Mouse (Mus musculus) spleen, embryonic (tissue): ENCODE measurements around the gene Mtnr1b.

ENCODE experiments used
- CTCF ChIA-PET: fragments of 350-600 bp; sonication (Branson Sonifier 250); formaldehyde crosslinking; loops from one replicate; lab custom pipeline; 2022; lab: Charles Lee

The Mtnr1b gene

DNA sequence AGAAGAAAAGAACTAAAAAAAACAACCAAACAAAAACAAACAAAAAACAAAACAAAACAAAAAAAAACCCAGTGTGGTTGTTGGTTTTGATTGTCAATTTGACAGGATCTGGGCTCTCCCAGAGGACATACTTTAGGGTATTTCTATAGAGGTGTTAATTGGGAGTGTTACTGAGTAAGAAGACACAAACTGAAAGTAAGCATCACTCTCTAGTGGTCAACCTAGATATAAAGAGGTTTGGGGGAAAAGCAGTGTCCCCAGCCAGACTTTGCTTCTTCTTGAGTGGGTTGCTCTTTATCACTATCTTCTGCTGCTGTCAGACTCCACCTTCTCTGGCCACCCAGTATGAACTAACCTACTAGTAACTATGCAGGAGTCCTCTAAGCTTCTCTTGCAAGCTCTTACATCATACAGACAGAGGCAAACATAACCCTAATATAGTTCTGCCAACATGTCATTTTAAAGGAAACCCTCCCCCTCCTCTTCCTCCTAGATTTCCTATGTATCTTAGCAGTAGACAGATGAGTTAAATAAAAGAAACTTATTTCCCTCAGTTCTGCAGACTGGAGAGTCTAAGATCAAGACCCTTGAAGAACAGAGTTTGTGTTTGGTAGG lies 71.8 kb downstream of the Mtnr1b start:
- CTCF ChIA-PET = no interaction called here

DNA sequence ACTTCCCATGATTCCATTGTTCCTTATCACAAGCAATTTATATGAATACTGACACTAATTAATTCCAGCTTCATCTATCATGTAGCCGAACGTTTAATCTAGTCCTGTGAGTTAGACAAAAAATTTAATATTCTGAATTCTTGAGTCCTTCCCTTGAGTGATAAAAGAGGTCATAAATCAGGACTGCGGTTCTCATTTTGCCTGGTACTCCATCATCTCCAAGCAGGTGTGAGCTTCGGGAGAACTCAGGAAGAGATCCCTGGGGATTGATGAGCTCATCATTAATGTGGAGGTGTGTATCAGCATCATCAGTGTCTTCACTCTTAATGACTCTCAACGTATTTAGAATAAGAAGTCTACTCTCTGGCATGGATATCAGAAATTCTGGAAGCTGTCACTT lies 74.0 kb downstream of the Mtnr1b start:
- CTCF ChIA-PET = no interaction called here

DNA sequence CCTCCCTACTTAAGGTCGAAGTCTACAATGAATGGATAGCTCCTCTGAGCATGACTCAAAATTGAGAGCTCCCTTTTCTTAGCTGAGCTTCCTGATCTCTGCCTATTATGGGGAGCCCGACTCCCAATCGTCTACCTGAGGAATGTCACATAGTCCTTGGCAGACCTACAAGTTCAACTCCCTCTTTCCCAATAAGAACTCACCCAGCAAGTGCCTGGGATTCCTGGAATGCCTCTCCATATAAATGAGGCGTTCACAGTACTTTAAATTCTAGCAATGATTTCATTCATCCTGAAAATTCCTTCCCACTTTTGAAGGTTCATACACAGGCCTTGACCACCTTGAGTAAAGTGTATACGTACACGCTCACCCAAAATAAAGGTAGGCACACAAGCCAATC lies 79.9 kb downstream of the Mtnr1b start:
- CTCF ChIA-PET = no interaction called here

DNA sequence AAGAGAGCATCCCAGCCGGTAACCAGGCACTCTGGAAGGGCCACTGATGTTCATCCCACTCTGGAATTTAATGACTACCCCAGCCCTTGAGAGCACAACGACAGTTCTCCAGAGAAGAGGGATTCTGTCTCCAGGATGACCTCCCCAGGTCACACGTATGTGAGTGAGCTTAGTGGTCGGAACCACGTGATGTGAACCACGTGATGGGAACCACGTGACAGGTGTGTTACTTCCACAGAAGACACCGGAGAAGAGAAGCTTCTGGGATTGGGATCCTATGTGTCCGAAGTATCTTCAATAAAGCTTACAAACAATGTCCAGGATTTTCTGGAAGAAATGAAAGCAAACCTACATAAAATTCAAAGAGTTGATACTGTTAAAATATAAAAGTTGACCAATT lies 82.3 kb downstream of the Mtnr1b start:
- CTCF ChIA-PET = no interaction called here

DNA sequence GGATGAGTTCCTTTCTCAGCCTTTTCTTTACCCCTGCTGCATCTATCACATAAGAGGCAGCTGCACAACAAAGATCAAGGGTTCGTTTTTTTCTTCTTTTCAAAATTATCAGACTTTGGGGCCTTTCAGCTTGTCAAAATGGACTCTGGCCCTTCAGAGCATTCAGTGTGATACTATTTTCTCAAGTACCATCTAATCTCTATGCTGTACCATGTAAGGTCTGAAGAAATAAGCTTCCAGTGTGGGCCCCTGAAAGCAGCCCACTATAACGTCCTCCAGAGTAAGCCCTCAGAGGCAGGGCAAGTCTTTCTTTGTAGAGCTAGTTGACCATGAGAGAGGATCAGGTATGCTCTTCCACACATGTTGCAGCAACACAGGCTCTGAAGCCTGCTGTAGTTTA lies 87.7 kb downstream of the Mtnr1b start:
- CTCF ChIA-PET = no interaction called here

DNA sequence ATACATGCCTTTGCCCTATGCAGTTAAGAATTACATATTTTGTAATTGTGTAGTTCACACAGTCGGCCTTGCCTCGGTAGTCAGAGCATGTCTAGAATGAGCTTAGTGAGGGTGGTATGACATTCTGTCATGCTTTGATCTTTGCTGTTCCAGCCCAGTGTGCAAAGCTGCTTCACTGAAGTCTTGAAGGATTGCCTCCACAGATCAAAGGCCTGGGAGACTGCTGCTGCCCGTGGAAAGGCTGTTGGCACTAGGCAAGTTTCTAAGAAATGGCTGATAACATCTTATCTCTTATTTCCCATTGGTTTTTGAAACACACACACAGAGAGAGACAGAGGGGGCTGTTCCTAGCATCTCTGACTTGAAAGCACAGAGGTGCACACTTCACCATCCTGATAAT lies 88.2 kb downstream of the Mtnr1b start:
- CTCF ChIA-PET = no interaction called here

DNA sequence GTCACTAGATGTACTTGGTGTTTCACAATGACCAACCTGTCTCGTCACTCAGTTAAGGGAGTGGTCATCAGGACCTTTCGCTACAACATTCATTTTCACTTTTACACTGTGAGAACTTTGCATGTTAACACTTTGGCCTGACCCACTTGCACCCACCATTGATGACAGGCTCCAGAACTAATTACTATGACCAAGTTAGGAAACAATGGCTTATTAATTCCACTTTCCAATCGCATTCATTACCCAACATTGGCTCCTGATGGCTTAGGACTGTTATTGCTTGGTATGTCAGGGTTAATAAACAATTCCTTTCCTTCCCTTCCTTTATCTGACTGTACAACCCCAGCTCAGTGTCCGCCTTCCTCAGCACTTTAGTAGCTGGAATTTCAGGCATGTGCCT lies 92.4 kb downstream of the Mtnr1b start:
- CTCF ChIA-PET = no interaction called here

DNA sequence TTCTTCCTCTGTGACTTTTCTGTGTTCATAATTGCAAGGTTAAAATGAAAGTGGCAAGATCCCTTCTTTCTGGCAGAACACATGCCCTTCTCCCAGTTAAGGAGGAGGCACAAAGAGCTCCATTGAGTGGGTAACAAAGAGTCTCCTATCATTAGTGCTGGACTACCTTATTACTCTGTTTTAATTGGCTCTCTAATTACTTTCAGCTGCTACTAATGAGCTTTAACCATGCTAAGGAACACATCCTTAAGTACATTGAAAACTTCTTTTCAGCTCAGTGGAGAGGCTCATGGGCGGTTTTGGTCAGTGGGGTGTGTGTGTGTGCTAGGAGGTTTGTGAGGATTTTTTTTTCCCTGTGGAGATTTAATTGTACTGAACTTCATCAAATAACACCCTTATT lies 99.4 kb downstream of the Mtnr1b start:
- CTCF ChIA-PET = no interaction called here
